In the genomic region with DNA sequence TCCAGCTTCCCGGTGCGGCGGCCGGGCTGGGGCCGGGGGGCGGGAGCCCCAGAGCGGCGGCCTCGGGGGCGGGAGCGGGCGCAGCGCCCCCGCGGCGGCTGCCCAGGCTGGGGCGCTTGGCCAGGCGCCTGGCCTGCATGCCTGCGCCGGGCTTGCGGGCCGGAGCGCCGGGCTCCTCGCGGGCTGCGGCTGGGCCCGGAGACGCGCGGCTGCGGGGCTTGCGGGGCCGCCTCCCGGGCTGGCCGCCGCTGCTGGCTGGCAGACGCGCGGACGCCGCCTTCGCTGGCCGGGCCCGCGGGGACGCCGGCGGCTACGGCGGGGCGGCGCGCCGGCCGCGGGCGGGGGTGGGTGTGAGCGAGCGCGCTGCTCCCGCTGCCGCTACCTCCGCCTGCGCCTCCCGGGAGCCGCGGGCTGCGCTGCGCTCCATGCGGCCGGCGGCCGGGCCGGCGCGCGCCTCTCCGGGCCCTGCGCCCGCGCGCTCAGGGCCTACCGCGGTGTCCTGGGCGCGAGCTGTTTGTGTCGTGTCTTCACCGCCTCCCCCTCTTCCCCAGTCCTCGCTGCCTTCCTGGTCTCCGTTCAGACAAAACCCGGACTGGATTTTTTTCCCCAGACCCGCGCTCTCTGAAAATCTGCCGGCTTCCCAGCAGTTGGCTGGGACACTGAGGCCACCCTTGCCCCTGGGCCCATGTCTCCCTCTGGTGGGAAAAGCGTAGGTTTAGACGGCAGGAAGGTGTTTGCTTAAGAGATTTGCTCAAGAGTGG, we compare ENCODE assay signal across 8 mouse cellular contexts. TPM values are rescaled to one million over a fixed set of nuclear protein-coding genes. Genes with fewer than 3 reads are reported as not detected.
DNase-seq lines count a peak whose midpoint lies in the region; ATAC-seq and TF ChIP-seq lines count a peak whose summit lies in the region.

A gene (minus strand): TSS at position 505 of the 761 bp plus-strand sequence.

- WGBS in forebrain, embryonic 13.5 days: under 1% methylated on average over 83 of the region's 97 CpGs
- under 1% methylated on average over 42 of the region's 97 CpGs for WGBS in heart, postnatal 0 days
- WGBS in liver, embryonic 13.5 days (ENCODE audit: insufficient replicate concordance): under 1% methylated on average over 68 of the region's 97 CpGs
- WGBS in neural tube, embryonic 11.5 days: under 1% methylated on average over 40 of the region's 97 CpGs
- WGBS in stomach, postnatal 0 days: under 1% methylated on average over 31 of the region's 97 CpGs

- TF ChIP-seq EP300 in heart, postnatal 0 days (IDR thresholded peaks at IDR 0.05; ENCODE audit: low read depth): no peak
- no peak for TF ChIP-seq EP300 in stomach, postnatal 0 days (optimal IDR thresholded peaks at IDR 0.05)

- peak; percentile 51 for DNase-seq in CD4-positive, CD25-positive, alpha-beta regulatory T cell, adult 2 months (ENCODE audit: low read depth, low spot score)
- peak; percentile 94 for DNase-seq in heart, postnatal 0 days (ENCODE audit: low spot score)
- DNase-seq in kidney, postnatal 25 days: peak; percentile 85 to 94
- peak; percentile 62 for DNase-seq in liver, embryonic 13.5 days
- DNase-seq in neural tube, embryonic 11.5 days (ENCODE audit: low spot score): peak; percentile 88
- peak; percentile 89 for DNase-seq in stomach, postnatal 0 days (ENCODE audit: low spot score)

- no peaks in the 10 kb centered on the region for H3K9me3 ChIP-seq in forebrain, embryonic 13.5 days (replicated peaks)
- H3K9me3 ChIP-seq in heart, postnatal 0 days (replicated peaks; ENCODE audit: control insufficient read depth, low read length): no peaks in the 10 kb centered on the region
- H3K9me3 ChIP-seq in liver, embryonic 13.5 days (replicated peaks): no peaks in the 10 kb centered on the region
- H3K9me3 ChIP-seq in neural tube, embryonic 11.5 days (ENCODE audit: control insufficient read depth, low read length): no peaks in the 10 kb centered on the region
- H3K9me3 ChIP-seq in stomach, postnatal 0 days (ENCODE audit: control insufficient read depth, low read length): no peaks in the 10 kb centered on the region

- ATAC-seq in cerebellum, adult (ENCODE audit: insufficient number of reproducible peaks, low FRiP score, low TSS enrichment): peak; percentile 85
- peak; percentile 94 for ATAC-seq in forebrain, embryonic 13.5 days
- peak; percentile 92 for ATAC-seq in heart, postnatal 0 days (ENCODE audit: insufficient read depth, low read depth)
- ATAC-seq in liver, embryonic 13.5 days (ENCODE audit: low read depth): peak; percentile 72
- ATAC-seq in neural tube, embryonic 11.5 days (ENCODE audit: insufficient read depth, low FRiP score, low TSS enrichment): peak; percentile 91
- ATAC-seq in stomach, postnatal 0 days (ENCODE audit: low FRiP score, low TSS enrichment): peak; percentile 90

- peaks cover 32% of the 10 kb centered on the region for H3K4me1 ChIP-seq in forebrain, embryonic 13.5 days
- H3K4me1 ChIP-seq in heart, postnatal 0 days (ENCODE audit: control insufficient read depth, insufficient read depth): peaks cover 5% of the 10 kb centered on the region; the same call in 1 of the 2 replicates
- peaks cover 57% of the 10 kb centered on the region for H3K4me1 ChIP-seq in liver, embryonic 13.5 days (replicated peaks)
- H3K4me1 ChIP-seq in neural tube, embryonic 11.5 days (ENCODE audit: control insufficient read depth, insufficient read depth, low read length): peaks cover 15% of the 10 kb centered on the region
- 0 out of 2 replicates have a peak, but pooled peaks cover 3% of the 10 kb centered on the region for H3K4me1 ChIP-seq in stomach, postnatal 0 days (replicated peaks; ENCODE audit: control insufficient read depth, insufficient read depth)

- H3K4me3 ChIP-seq in forebrain, embryonic 13.5 days: peak within 1 kb of the TSS; percentile 89
- H3K4me3 ChIP-seq in heart, postnatal 0 days (ENCODE audit: low read depth, low read length): peak within 1 kb of the TSS; percentile 91
- H3K4me3 ChIP-seq in liver, embryonic 13.5 days (replicated peaks): peak within 1 kb of the TSS; percentile 77
- peak within 1 kb of the TSS; percentile 88 for H3K4me3 ChIP-seq in neural tube, embryonic 11.5 days (ENCODE audit: low read depth, low read length)
- peak within 1 kb of the TSS; percentile 69 for H3K4me3 ChIP-seq in stomach, postnatal 0 days (ENCODE audit: low read depth, low read length)

- no peaks in the 10 kb centered on the region for H3K36me3 ChIP-seq in forebrain, embryonic 13.5 days (ENCODE audit: poor library complexity, severe bottlenecking)
- no peaks in the 10 kb centered on the region for H3K36me3 ChIP-seq in heart, postnatal 0 days (replicated peaks; ENCODE audit: control insufficient read depth, insufficient read depth, low read length)
- no peaks in the 10 kb centered on the region for H3K36me3 ChIP-seq in liver, embryonic 13.5 days
- H3K36me3 ChIP-seq in neural tube, embryonic 11.5 days (ENCODE audit: control insufficient read depth, insufficient read depth, low read length): no peaks in the 10 kb centered on the region
- H3K36me3 ChIP-seq in stomach, postnatal 0 days (ENCODE audit: control insufficient read depth, insufficient read depth, low read length): no peaks in the 10 kb centered on the region

- peaks cover 10% of the 10 kb centered on the region; the same call in 1 of the 2 replicates for H3K27me3 ChIP-seq in forebrain, embryonic 13.5 days
- no peaks in the 10 kb centered on the region for H3K27me3 ChIP-seq in heart, postnatal 0 days (ENCODE audit: control insufficient read depth, insufficient read depth, low read length)
- H3K27me3 ChIP-seq in liver, embryonic 13.5 days: peaks cover 39% of the 10 kb centered on the region
- H3K27me3 ChIP-seq in neural tube, embryonic 11.5 days (ENCODE audit: control insufficient read depth, insufficient read depth, low read length): no peaks in the 10 kb centered on the region
- no peaks in the 10 kb centered on the region for H3K27me3 ChIP-seq in stomach, postnatal 0 days (ENCODE audit: control insufficient read depth, insufficient read depth, low read length)

- peak; percentile 73 for TF ChIP-seq CTCF in heart, postnatal 0 days (IDR thresholded peaks at IDR 0.05; ENCODE audit: low read depth)
- TF ChIP-seq CTCF in stomach, postnatal 0 days (IDR thresholded peaks at IDR 0.05; ENCODE audit: low read depth): peak; percentile 81

- H3K27ac ChIP-seq in forebrain, embryonic 13.5 days: peak within 1 kb of the TSS; percentile 95
- H3K27ac ChIP-seq in heart, postnatal 0 days (ENCODE audit: low read depth): peak within 1 kb of the TSS; percentile 93
- H3K27ac ChIP-seq in liver, embryonic 13.5 days: peak within 1 kb of the TSS; percentile 77
- peak within 1 kb of the TSS; percentile 98 for H3K27ac ChIP-seq in neural tube, embryonic 11.5 days (ENCODE audit: low read depth, low read length)
- peak within 1 kb of the TSS; percentile 97 for H3K27ac ChIP-seq in stomach, postnatal 0 days (replicated peaks)

- peak within 1 kb of the TSS; percentile 90 for H3K9ac ChIP-seq in forebrain, embryonic 13.5 days
- peak within 1 kb of the TSS; percentile 81 for H3K9ac ChIP-seq in heart, postnatal 0 days (replicated peaks; ENCODE audit: low read depth, low read length)
- H3K9ac ChIP-seq in liver, embryonic 13.5 days: peak within 1 kb of the TSS; percentile 81
- peak within 1 kb of the TSS; percentile 93 for H3K9ac ChIP-seq in neural tube, embryonic 11.5 days (ENCODE audit: low read length)
- peak within 1 kb of the TSS; percentile 85 for H3K9ac ChIP-seq in stomach, postnatal 0 days (ENCODE audit: low read length)

- H3K4me2 ChIP-seq in forebrain, embryonic 13.5 days: peak within 1 kb of the TSS; percentile 71
- peak within 1 kb of the TSS; percentile 95 for H3K4me2 ChIP-seq in heart, postnatal 0 days (ENCODE audit: low read depth, low read length)
- H3K4me2 ChIP-seq in liver, embryonic 13.5 days: peak within 1 kb of the TSS; percentile 98
- peak within 1 kb of the TSS; percentile 79 for H3K4me2 ChIP-seq in neural tube, embryonic 11.5 days (ENCODE audit: low read depth)
- peak within 1 kb of the TSS; percentile 67 for H3K4me2 ChIP-seq in stomach, postnatal 0 days (replicated peaks; ENCODE audit: low read depth)

RNA-seq across cellular contexts. Expression of the gene that starts here (rescaled TPM):
- polyA plus RNA-seq in forebrain, embryonic 13.5 days (2015; fragmentation: Nextera tagmentation; extraction: Ambion mirVana): 10.6 and 10.9 TPM in 2 replicates
- total RNA-seq in heart, postnatal 0 days (2014; rRNA removed; ENCODE audit: low replicate concordance): 15.8 and 17.2 TPM in 2 replicates
- 3.5 and 3.7 TPM in 2 replicates for polyA plus RNA-seq in heart, postnatal 0 days (2015; fragmentation: Nextera tagmentation; extraction: Ambion mirVana)
- polyA plus RNA-seq in liver, embryonic 13.5 days (2015; fragmentation: Nextera tagmentation; extraction: Ambion mirVana): 0.98 and 1.2 TPM in 2 replicates
- polyA plus RNA-seq in neural tube, embryonic 11.5 days (2014; fragmentation: Nextera tagmentation; extraction: Ambion mirVana): 5.8 and 6.3 TPM in 2 replicates
- polyA plus RNA-seq in stomach, postnatal 0 days (2015; fragmentation: Nextera tagmentation; extraction: Ambion mirVana): 3.4 and 3.9 TPM in 2 replicates

Comparison
In these comparisons a context has a peak if more than half of its experiments do, and no peak if none do; other contexts are left out.
1. Peak in every context shown above with its lines: DNase-seq, ATAC-seq, H3K4me3 ChIP-seq and H3K27ac ChIP-seq.